Mouse (Mus musculus) forebrain, postnatal 0 days (tissue): ENCODE data around the gene Ptger1. TPM values are rescaled to one million over a fixed set of nuclear protein-coding genes. Genes with fewer than 3 reads are reported as not detected.

ENCODE experiments used
- ATAC-seq: fragments of 200-750 bp; cut with Nextera tagmentation; 2 replicates; pipeline ENCODE4 v1.8.0; 2017; ENCODE audit warnings: mild to moderate bottlenecking, moderate library complexity
- DNase-seq: peaks from one replicate; pipeline ENCODE4 v3.0.0-alpha.2; 2015
- H3K27ac ChIP-seq: fragments of 300-500 bp; sonication (generic); 2 replicates; pipeline ENCODE4 v1.5.1; 2014; ENCODE audit warnings: low read depth, mild to moderate bottlenecking, antibody characterized with exemption, low read length, moderate library complexity, mixed read lengths
- H3K27me3 ChIP-seq: fragments of 300-500 bp; sonication (generic); 2 replicates; pipeline ENCODE4 v1.6.1; 2014; ENCODE audit warnings: mild to moderate bottlenecking, low read length, mixed read lengths; ENCODE audit not compliant: insufficient read depth
- H3K36me3 ChIP-seq: fragments of 300-500 bp; sonication (generic); 2 replicates; pipeline ENCODE4 v1.6.1; 2014; ENCODE audit warnings: mild to moderate bottlenecking, moderate library complexity; ENCODE audit not compliant: insufficient read depth
- H3K4me1 ChIP-seq: fragments of 300-500 bp; sonication (generic); 2 replicates; pipeline ENCODE4 v1.6.1; 2014; ENCODE audit warnings: antibody characterized with exemption; ENCODE audit not compliant: insufficient read depth
- H3K4me2 ChIP-seq: fragments of 300-500 bp; sonication (generic); 2 replicates; pipeline ENCODE4 v1.6.1; 2014; ENCODE audit warnings: low read depth, mild to moderate bottlenecking, moderate library complexity
- H3K4me3 ChIP-seq: fragments of 300-500 bp; sonication (generic); 2 replicates; pipeline ENCODE4 v1.5.1; 2014; ENCODE audit warnings: low read depth, low read length, mixed read lengths
- H3K9ac ChIP-seq: fragments of 300-500 bp; sonication (generic); 2 replicates; pipeline ENCODE4 v1.6.1; 2014; ENCODE audit warnings: mild to moderate bottlenecking
- H3K9me3 ChIP-seq: fragments of 300-500 bp; sonication (generic); 2 replicates; pipeline ENCODE4 v1.6.1; 2016; ENCODE audit warnings: low read length
- CTCF ChIP-seq: sonication (generic); IDR thresholded peaks from 2 replicates; pipeline ENCODE4 v1.5.1; 2016; ENCODE audit warnings: antibody characterized with exemption, control low read depth, low read depth
- WGBS: fragments of 180-500 bp; shearing (Covaris S2); extraction: QIAGEN DNeasy Blood & Tissue Kit; methylation state at CpG from one replicate; pipeline ENCODE4 v1.1.7; 2014; 5-methylcytosine and 5-hydroxymethylcytosine counted together
- polyA plus RNA-seq: library from polyadenylated mRNA; unstranded; fragments of >200 nt; fragmentation: Nextera tagmentation; extraction: Ambion mirVana; gene quantifications from 2 replicates; pipeline ENCODE4 v1.2.1, GENCODE M21; 2015
- total RNA-seq: library from RNA; depleted of rRNA; stranded (reverse); fragments of >200 nt; gene quantifications from 2 replicates; pipeline ENCODE4 v1.2.3, GENCODE M21; 2014

Gene Ptger1
- total and polyA plus RNA-seq, 2 experiments from 2014 or later: 0.27 to 0.57 TPM

DNA sequence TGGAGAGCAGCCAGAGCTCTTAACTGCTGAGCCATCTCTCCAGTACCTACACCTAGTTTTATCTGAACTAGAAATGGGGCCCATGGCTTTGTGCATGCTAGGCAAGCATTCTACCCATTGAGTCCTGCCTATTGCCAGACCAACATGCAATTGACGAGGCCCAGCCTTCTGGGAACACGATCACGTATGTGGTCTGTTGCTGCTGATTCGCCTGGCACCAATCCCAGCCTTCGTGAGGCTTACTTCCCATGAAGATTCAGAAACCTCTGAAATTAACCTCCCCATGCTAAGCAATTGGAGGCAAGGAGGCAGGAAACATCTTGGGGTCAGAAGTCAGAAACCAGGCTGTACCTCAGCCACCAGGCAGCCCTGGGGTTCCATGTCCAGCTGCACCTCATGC is 14.1 kb downstream of the Ptger1 start:
- DNase-seq: no peak
- no peak for ATAC-seq

DNA sequence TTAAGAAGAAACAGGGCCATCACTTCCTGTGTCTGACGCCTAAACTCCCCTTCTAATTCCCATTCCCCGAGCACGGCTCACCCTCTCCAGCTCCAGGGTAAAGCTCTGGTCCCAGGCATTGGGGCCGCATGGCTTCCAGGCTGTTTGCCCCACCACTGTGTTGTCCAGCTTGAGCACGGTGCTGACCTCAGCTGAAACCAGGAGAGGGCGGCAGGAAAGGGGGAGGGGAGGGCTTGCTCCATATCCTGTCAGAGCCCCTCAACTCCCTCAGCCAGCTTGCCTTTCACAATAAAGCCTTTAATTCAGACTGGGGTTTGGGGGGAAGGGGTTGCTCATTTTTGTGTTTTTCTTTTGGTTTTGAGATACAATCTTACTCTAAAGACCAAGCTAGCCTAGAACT is 14.6 kb downstream of the Ptger1 start:
- 42% methylated on average over 6 of the region's 6 CpGs for WGBS
- H3K4me1 ChIP-seq: no peaks in the 10 kb centered on the region
- no peak overlapping the region for H3K4me3 ChIP-seq
- no peak overlapping the region for H3K4me2 ChIP-seq
- TF ChIP-seq CTCF: no peak
- ATAC-seq: no peak
- no peak for DNase-seq
- H3K36me3 ChIP-seq: peaks cover 86% of the 10 kb centered on the region
- no peak overlapping the region for H3K9ac ChIP-seq
- no peak overlapping the region for H3K27ac ChIP-seq
- H3K9me3 ChIP-seq: no peaks in the 10 kb centered on the region
- no peaks in the 10 kb centered on the region for H3K27me3 ChIP-seq

More for the DNA sequence above, 14.1 kb downstream of the Ptger1 start:
- H3K4me1 ChIP-seq: no peaks in the 10 kb centered on the region
- no peak overlapping the region for H3K4me2 ChIP-seq
- H3K27ac ChIP-seq: no peak overlapping the region
- H3K27me3 ChIP-seq: no peaks in the 10 kb centered on the region
- peaks cover 89% of the 10 kb centered on the region for H3K36me3 ChIP-seq
- H3K4me3 ChIP-seq: no peak overlapping the region
- no peak overlapping the region for H3K9ac ChIP-seq
- H3K9me3 ChIP-seq: no peaks in the 10 kb centered on the region
- whole genome bisulfite sequencing: 69% methylated on average over 5 of the region's 5 CpGs
- no peak for TF ChIP-seq CTCF

DNA sequence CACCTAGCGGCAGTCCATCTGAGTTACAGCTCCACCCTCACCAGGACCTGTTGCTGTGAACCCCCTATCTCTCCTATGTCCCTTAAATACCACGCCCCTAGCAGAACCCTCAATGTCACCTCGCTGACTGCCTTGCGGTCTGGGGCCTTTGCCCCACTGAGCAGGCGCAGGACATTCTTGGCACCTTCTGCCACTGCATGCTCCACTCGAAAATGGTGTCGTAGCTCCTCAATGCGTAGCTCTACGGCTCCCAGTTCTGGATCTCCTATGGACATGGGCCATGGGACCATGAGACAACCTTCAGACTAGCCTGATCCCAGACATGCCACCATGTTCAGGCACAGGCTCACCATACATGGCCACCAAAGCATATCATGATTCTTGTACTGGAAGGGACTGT is 18.0 kb downstream of the Ptger1 start:
- Histone ChIP-seq H3K4me3 (no peak overlapping the region), H3K9me3 (no peaks in the 10 kb centered on the region), H3K4me1 (no peaks in the 10 kb centered on the region), H3K4me2 (no peak overlapping the region), H3K36me3 (peaks cover 75% of the 10 kb centered on the region), H3K27ac (no peak overlapping the region), H3K9ac (no peak overlapping the region), H3K27me3 (no peaks in the 10 kb centered on the region)
- no peak for TF ChIP-seq CTCF
- WGBS: 97% methylated on average over 9 of the region's 9 CpGs
- no peak for ATAC-seq
- DNase-seq: no peak

DNA sequence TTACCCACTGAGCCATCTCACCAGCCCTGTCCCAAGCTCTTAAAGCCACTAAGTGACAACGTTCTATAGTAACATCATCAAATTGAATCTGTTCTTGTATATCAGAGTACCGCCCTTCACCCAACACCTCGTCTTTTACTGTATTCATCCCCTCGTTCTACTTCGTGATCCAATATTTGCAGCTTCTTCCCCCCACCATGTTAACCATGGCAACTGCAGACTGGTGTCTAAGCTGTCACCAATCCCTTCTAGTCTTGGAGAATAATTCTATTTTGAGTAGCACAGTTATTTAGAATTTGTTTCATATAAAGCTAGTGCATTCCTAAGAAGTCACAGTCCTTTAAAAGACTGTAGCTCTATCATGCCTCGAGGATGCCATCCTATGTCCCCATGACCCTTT is 22.8 kb downstream of the Ptger1 start:
- Histone ChIP-seq H3K27ac (no peak overlapping the region), H3K27me3 (no peaks in the 10 kb centered on the region), H3K36me3 (peaks cover 62% of the 10 kb centered on the region), H3K9me3 (no peaks in the 10 kb centered on the region), H3K9ac (no peak overlapping the region), H3K4me1 (no peaks in the 10 kb centered on the region), H3K4me3 (no peak overlapping the region), H3K4me2 (no peak overlapping the region)
- TF ChIP-seq CTCF: no peak
- ATAC-seq (peak; percentile 48; the same call in 1 of the 2 replicates), DNase-seq (no peak)
- 87% methylated on average over 6 of the region's 6 CpGs for WGBS

DNA sequence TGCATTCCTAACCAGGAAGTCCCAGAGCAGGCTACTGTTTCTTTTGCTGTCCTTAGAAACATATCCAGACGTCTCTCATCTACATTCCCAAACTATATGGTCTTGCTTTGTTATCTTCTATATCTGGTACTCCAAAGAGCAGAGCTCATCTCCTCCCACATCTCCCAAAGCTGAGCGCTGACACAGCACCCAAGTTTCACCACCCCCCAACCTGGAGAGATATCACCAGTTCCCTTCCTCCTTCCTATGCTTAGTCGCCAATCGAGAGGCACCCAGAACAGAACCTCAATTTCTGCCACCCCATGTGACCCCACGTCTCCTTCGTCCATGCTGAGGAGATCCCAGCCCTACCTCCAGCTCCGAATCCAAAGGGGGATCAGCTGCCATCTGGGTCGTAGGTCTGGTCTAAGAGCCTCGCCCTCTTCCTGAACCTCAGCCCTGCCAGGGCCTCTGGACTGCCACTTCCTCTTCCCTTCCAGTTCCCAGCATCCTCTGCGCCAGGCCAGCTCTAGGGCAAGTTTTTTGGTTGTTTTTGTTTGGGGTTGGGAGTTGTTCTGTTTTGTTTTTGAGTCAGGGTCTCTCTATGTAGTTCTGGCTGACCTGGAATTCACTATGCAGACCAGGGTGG is 27.2 kb downstream of the Ptger1 start:
- whole genome bisulfite sequencing: 89% methylated on average over 10 of the region's 10 CpGs
- Histone ChIP-seq H3K9me3 (no peaks in the 10 kb centered on the region), H3K4me1 (peaks cover 11% of the 10 kb centered on the region), H3K27me3 (no peaks in the 10 kb centered on the region), H3K4me3 (no peak overlapping the region), H3K27ac (no peak overlapping the region), H3K36me3 (peaks cover 31% of the 10 kb centered on the region), H3K4me2 (no peak overlapping the region), H3K9ac (no peak overlapping the region)
- TF ChIP-seq CTCF: no peak
- ATAC-seq (no peak), DNase-seq (no peak)

DNA sequence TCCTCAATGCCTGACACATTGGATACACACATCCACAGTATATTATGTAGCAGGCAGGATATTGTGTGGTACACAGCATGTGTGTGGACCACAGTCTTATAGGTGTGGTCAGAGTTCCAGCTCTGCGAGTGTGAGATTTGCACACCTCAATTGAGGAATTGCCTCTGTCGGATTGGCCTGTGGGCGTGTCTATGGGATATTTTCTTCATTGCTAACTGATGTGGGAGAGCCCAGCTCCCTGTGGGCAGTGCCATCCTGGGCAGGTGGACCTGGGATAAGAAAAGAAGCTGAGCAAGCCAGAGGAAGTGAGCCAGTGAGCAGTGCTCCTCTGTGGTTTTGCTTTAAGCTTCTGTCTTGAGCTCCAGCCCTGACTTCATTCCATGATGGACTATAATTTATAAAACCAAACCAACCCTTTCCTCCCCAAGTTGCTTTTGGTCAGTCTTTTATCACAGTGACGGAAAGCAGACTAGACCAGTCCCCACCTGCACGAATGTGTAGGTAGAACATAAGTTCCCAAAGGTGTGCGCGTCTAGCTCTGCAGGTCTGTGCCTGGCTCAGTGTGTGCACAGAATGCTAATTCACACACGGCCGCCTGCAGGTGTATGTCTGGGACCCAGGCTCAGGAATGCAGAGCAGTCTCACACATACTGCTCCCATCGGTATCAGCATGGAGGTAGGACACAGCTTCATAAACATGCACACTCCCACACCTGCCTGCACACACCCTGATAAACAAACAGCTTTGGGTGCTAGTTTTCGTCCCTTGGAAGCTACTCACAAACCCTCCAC is 28.1 kb downstream of the Ptger1 start:
- DNase-seq (no peak), ATAC-seq (no peak)
- Histone ChIP-seq H3K27me3 (no peaks in the 10 kb centered on the region), H3K4me2 (no peak overlapping the region), H3K27ac (no peak overlapping the region), H3K4me1 (peaks cover 11% of the 10 kb centered on the region), H3K9me3 (no peaks in the 10 kb centered on the region), H3K36me3 (peaks cover 29% of the 10 kb centered on the region), H3K4me3 (no peak overlapping the region), H3K9ac (no peak overlapping the region)
- TF ChIP-seq CTCF: no peak
- WGBS: 86% methylated on average over 11 of the region's 11 CpGs

DNA sequence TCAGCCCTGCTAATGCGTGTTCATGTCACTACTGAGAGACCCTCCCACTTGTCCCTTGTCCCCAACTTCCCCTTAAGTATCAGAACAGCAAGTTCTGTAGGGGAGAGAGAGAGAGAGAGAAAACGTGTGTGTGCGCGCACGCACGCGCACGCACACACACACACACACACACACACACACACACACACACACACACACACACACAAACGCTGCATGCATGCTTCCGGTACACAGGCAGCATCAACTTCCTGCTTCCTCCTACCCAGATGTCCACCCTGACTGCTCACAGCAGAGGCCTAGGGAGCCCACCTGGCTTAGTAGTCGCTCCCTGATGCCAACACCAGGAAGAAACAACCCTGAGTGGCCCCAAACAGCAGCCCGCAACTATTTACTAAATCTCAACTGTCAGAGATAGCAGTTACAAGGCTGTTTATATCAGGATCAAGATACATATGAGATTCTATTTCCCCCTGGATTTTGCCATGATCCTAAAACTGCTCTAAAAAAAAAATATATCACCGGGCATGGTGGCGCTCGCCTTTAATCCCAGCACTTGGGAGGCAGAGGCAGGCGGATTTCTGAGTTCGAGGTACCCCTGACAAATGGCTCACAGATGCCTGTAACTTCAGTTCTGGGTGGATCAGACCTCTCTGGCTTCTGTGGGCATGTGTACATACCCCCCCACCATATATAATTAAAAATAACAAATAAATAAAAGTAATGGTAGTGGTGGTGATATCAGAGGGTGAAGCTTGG is 29.1 kb downstream of the Ptger1 start:
- Histone ChIP-seq H3K4me1 (peaks cover 14% of the 10 kb centered on the region), H3K9ac (no peak overlapping the region), H3K4me2 (no peak overlapping the region), H3K36me3 (peaks cover 21% of the 10 kb centered on the region), H3K27me3 (no peaks in the 10 kb centered on the region), H3K4me3 (no peak overlapping the region), H3K9me3 (no peaks in the 10 kb centered on the region), H3K27ac (no peak overlapping the region)
- TF ChIP-seq CTCF: no peak
- DNase-seq (no peak), ATAC-seq (no peak)
- 91% methylated on average over 17 of the region's 17 CpGs for WGBS
